Mouse (Mus musculus) stomach, embryonic 16.5 days (tissue): ENCODE measurements at regions not wholly inside any gene's neighbourhood (a gene's known extent, or its start where the extent isn't known, plus 50 kb on each side); places are given as distances from the start of the nearest gene placed in this dataset.
A peak's percentile ranks its signal among the peaks of the same experiment; 100 is the strongest.

ENCODE experiments used
- ATAC-seq: fragments of 200-750 bp; cut with Nextera tagmentation; 2 replicates; pipeline ENCODE4 v1.8.0; 2017; ENCODE audit warnings: moderate number of reproducible peaks, moderate TSS enrichment; ENCODE audit not compliant: insufficient read depth, low FRiP score
- H3K27ac ChIP-seq: fragments of 300-500 bp; sonication (generic); 2 replicates; pipeline ENCODE4 v1.5.1; 2014; ENCODE audit warnings: low read length
- H3K27me3 ChIP-seq: fragments of 300-500 bp; sonication (generic); 2 replicates; pipeline ENCODE4 v1.6.1; 2014; ENCODE audit warnings: low read length, control low read depth, mixed read lengths; ENCODE audit not compliant: control insufficient read depth, insufficient read depth
- H3K36me3 ChIP-seq: fragments of 300-500 bp; sonication (generic); 2 replicates; pipeline ENCODE4 v1.6.1; 2014; ENCODE audit warnings: low read length; ENCODE audit not compliant: control insufficient read depth, insufficient read depth
- H3K4me1 ChIP-seq: fragments of 300-500 bp; sonication (generic); 2 replicates; pipeline ENCODE4 v1.6.1; 2014; ENCODE audit warnings: low read length, control low read depth, mixed read lengths; ENCODE audit not compliant: control insufficient read depth, insufficient read depth
- H3K4me2 ChIP-seq: fragments of 300-500 bp; sonication (generic); 2 replicates; pipeline ENCODE4 v1.6.1; 2014; ENCODE audit warnings: low read depth, low read length, mixed read lengths
- H3K4me3 ChIP-seq: fragments of 300-500 bp; sonication (generic); replicated peaks from 2 replicates; pipeline ENCODE4 v1.5.1; 2014; ENCODE audit warnings: mild to moderate bottlenecking, low read length
- H3K9ac ChIP-seq: fragments of 300-500 bp; sonication (generic); 2 replicates; pipeline ENCODE4 v1.6.1; 2014; ENCODE audit warnings: low read length
- H3K9me3 ChIP-seq: fragments of 300-500 bp; sonication (generic); replicated peaks from 2 replicates; pipeline ENCODE4 v1.6.1; 2016; ENCODE audit warnings: low read length, control low read depth; ENCODE audit not compliant: control insufficient read depth
- WGBS: fragments of 180-500 bp; shearing (Covaris S2); extraction: QIAGEN DNeasy Blood & Tissue Kit; methylation state at CpG from one replicate; pipeline ENCODE4 v1.1.7; 2014; 5-methylcytosine and 5-hydroxymethylcytosine counted together

DNA sequence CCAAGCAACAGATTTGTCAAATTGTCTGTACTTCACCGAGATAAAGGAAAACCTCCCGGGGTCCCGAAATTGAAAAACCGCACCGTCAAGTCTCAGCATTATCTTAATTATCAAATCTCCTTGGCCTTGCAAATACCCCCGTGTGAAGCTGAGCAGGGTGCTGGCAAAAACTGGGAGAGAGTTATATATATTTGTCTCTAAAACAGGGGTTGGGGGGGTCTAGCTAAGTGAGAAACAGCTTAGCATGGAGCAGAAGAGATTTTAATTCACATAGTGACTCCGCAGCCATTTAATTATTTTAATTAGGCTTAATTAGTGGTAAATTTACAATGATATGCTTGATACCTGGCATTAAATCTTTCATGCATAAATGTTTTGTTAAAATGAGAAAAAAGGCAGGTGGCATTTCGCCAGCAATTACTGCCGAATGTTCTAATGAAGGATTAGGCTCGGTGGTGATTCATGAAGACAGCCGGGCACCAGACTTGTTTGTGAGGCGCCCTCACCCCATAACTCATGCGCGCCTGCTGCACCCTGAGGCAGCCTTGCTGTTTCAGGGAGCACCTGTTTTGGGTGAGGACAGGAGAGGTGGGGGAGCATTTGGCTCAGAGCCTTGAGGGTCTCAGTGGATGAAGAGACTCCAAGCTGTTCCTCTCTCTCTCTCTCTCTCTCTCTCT, 138.2 kb downstream of the Tle3 start:
- H3K4me2 ChIP-seq: no peak overlapping the region
- no peaks in the 10 kb centered on the region for H3K36me3 ChIP-seq
- peaks cover 10% of the 10 kb centered on the region for H3K27me3 ChIP-seq
- no peak overlapping the region for H3K9ac ChIP-seq
- H3K27ac ChIP-seq: no peak overlapping the region
- no peak overlapping the region for H3K4me3 ChIP-seq
- no peaks in the 10 kb centered on the region for H3K4me1 ChIP-seq
- no peak for ATAC-seq
- WGBS: 36% methylated on average over 14 of the region's 14 CpGs
- no peaks in the 10 kb centered on the region for H3K9me3 ChIP-seq

DNA sequence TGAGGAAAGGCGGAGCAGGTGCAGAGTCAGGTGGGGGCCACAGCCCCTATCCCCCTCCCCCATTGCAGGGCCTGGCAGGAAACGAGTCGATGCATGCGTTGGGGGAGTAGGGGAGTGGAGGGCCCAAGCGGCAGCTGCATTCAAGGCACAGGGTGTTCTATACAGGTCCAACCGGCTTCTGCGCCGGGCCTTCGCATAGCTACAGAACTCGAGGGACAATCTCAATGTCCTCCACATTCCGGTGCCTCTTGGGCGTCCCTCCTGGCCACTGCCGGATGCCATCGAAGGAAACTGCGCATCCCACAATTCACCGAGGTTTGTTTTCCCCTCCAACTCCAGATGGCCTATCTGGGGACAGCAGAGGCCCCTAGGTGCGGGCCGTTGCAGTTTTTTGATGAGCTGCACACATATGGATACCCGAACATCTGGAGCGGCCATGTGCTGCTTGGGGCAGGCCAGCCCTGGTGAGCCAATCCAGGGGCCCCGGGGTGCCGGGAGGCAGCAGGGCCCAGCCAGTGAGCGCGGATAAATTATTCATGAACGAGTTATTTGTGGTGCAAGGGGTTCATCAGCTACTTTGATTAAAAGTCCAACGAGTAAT, 137.5 kb downstream of the Tle3 start:
- Histone ChIP-seq H3K9me3 (no peaks in the 10 kb centered on the region), H3K4me2 (no peak overlapping the region), H3K27me3 (peaks cover 10% of the 10 kb centered on the region), H3K9ac (no peak overlapping the region), H3K4me3 (no peak overlapping the region), H3K27ac (no peak overlapping the region), H3K36me3 (no peaks in the 10 kb centered on the region), H3K4me1 (no peaks in the 10 kb centered on the region)
- ATAC-seq: no peak
- WGBS: 19% methylated on average over 26 of the region's 26 CpGs

GRCm38 (mm10) chr9:61509091-61509490, 136.9 kb downstream of the Tle3 start:
- WGBS: 73% methylated on average over 5 of the region's 5 CpGs
- no peak overlapping the region for H3K9ac ChIP-seq
- no peak overlapping the region for H3K4me3 ChIP-seq
- H3K4me2 ChIP-seq: no peak overlapping the region
- peaks cover 10% of the 10 kb centered on the region for H3K27me3 ChIP-seq
- no peak overlapping the region for H3K27ac ChIP-seq
- no peaks in the 10 kb centered on the region for H3K4me1 ChIP-seq
- ATAC-seq: no peak
- no peaks in the 10 kb centered on the region for H3K9me3 ChIP-seq
- H3K36me3 ChIP-seq: no peaks in the 10 kb centered on the region

DNA sequence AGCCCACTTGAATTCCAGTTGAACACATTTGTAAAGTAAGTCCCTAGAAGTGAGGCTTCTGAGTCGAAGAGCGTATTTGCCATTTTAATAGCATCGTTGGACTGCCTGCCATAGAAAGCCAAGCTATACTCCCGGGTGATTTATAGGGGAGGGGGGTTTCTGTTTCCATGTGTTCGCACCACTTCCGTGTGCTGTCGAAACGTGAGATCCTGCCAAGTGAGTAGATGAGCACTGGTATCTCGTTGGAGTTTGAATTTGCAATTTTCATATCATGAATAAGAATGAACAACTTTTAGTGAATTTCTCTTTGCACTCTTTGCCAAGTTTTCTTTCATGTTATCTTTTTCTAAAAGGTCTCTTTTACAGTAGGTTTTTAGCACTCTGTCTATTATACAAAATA, 128.7 kb downstream of the Tle3 start:
- H3K4me2 ChIP-seq: no peak overlapping the region
- no peaks in the 10 kb centered on the region for H3K27me3 ChIP-seq
- no peaks in the 10 kb centered on the region; the same call in 1 of the 2 replicates for H3K9me3 ChIP-seq
- no peak overlapping the region for H3K4me3 ChIP-seq
- no peaks in the 10 kb centered on the region for H3K4me1 ChIP-seq
- H3K36me3 ChIP-seq: no peaks in the 10 kb centered on the region
- H3K9ac ChIP-seq: no peak overlapping the region
- 74% methylated on average over 9 of the region's 9 CpGs for WGBS
- ATAC-seq: no peak
- H3K27ac ChIP-seq: no peak overlapping the region

DNA sequence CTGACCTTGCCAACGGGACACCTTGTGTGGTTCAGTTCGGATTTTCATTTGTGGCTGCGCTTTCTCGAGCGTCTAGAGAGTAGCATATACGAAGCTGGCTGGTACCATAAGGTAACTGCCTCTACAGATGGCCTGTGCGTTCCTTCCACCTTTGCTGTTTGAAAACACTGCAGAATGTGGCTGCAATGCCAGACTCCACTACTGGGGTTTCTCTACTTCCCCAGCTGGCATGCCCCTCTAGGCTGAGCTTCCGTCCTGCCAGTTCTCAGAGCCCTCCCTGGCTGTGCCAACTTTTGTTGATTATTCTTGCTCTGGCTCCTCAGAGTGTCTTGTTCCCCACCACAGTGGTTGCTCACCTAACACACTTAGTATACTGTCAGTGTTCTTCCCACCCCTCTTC, 120.7 kb downstream of the Tle3 start:
- Histone ChIP-seq H3K36me3 (no peaks in the 10 kb centered on the region), H3K4me1 (no peaks in the 10 kb centered on the region; the same call in 1 of the 2 replicates), H3K4me3 (no peak overlapping the region), H3K4me2 (no peak overlapping the region), H3K27me3 (no peaks in the 10 kb centered on the region), H3K9ac (no peak overlapping the region), H3K9me3 (no peaks in the 10 kb centered on the region), H3K27ac (no peak overlapping the region)
- WGBS: 62% methylated on average over 8 of the region's 8 CpGs
- ATAC-seq: no peak

GRCm38 (mm10) chr9:61491131-61491712, 119.1 kb downstream of the Tle3 start:
- no peak overlapping the region for H3K9ac ChIP-seq
- H3K27me3 ChIP-seq: no peaks in the 10 kb centered on the region
- H3K4me3 ChIP-seq: no peak overlapping the region
- H3K9me3 ChIP-seq: no peaks in the 10 kb centered on the region
- no peak overlapping the region for H3K27ac ChIP-seq
- 35% methylated on average over 6 of the region's 6 CpGs for WGBS
- no peaks in the 10 kb centered on the region; the same call in 1 of the 2 replicates for H3K4me1 ChIP-seq
- ATAC-seq: no peak; the same call in 1 of the 2 replicates
- H3K4me2 ChIP-seq: no peak overlapping the region
- no peaks in the 10 kb centered on the region for H3K36me3 ChIP-seq

DNA sequence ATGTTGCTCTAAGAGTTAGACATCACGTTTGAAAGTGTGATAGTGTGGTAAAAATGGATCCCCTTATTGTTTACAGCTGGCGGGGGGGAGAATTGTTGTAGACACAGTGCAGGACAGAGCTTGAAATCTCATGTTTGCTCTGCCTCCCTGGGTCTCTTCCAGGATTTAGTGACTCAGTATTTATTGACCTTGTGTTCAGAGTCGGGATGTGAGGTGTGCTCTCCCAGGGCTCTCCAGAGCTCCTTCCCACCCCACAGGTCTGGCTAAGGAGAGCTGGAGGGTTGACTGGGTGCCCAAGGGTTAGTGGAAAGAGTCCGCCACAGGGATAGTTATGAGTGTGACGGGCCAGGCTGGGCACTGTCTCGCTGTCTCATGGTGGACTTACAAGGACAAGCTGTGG, 117.8 kb downstream of the Tle3 start:
- WGBS: 59% methylated on average over 6 of the region's 6 CpGs
- Histone ChIP-seq H3K4me3 (no peak overlapping the region), H3K27ac (no peak overlapping the region)

GRCm38 (mm10) chr9:61489147-61489546, 117.0 kb downstream of the Tle3 start:
- Histone ChIP-seq H3K36me3 (no peaks in the 10 kb centered on the region), H3K27me3 (no peaks in the 10 kb centered on the region), H3K4me2 (no peak overlapping the region), H3K9me3 (no peaks in the 10 kb centered on the region), H3K9ac (no peak overlapping the region), H3K4me1 (no peaks in the 10 kb centered on the region; the same call in 1 of the 2 replicates), H3K27ac (no peak overlapping the region), H3K4me3 (no peak overlapping the region)
- 30% methylated on average over 9 of the region's 9 CpGs for whole genome bisulfite sequencing
- ATAC-seq: no peak

More for the DNA sequence above, 117.8 kb downstream of the Tle3 start:
- no peaks in the 10 kb centered on the region for H3K27me3 ChIP-seq
- no peaks in the 10 kb centered on the region; the same call in 1 of the 2 replicates for H3K4me1 ChIP-seq
- no peak overlapping the region for H3K4me2 ChIP-seq
- H3K9ac ChIP-seq: no peak overlapping the region
- no peaks in the 10 kb centered on the region for H3K36me3 ChIP-seq
- no peaks in the 10 kb centered on the region for H3K9me3 ChIP-seq
- ATAC-seq: no peak

DNA sequence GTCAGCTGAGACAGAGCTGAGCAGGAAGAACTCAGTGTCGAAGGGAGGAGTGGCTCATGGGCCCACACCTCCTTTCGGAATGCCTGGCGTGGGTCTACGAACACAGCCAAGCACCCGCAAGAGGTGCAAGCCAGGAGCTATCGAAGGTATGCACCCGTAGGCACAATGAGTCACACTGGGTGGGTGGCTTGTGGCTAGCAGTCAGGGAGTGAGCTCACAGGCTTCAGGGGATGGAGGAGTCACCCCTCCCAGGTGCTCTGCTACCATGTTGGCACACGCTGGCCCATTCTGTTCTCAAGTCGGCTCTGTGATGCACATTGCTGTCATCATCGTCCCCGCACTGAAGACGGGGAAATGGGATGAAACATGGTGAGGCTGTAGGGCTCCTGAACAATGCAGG, 115.7 kb downstream of the Tle3 start:
- ATAC-seq: 0 out of 2 replicates have a peak, but pooled peaks have one; percentile 17
- no peak overlapping the region for H3K4me3 ChIP-seq
- no peak overlapping the region for H3K4me2 ChIP-seq
- no peak overlapping the region for H3K27ac ChIP-seq
- H3K9ac ChIP-seq: no peak overlapping the region
- H3K36me3 ChIP-seq: no peaks in the 10 kb centered on the region
- no peaks in the 10 kb centered on the region for H3K9me3 ChIP-seq
- no peaks in the 10 kb centered on the region for H3K27me3 ChIP-seq
- 89% methylated on average over 12 of the region's 12 CpGs for WGBS
- no peaks in the 10 kb centered on the region; the same call in 1 of the 2 replicates for H3K4me1 ChIP-seq
